Mouse (Mus musculus): ENCODE data around the gene Rnase12. TPM values are rescaled to one million over a fixed set of nuclear protein-coding genes. Genes with fewer than 3 reads are reported as not detected.
A peak's percentile ranks its signal among the peaks of the same experiment; 100 is the strongest.
"Not testable (repeated sequence)": the region's sequence is repeated elsewhere in the genome, so short reads cannot be mapped to it uniquely, and the experiment has no call there.

Rnase12 gene
- total RNA-seq, 2 experiments from 2014 or later: not detected

DNA sequence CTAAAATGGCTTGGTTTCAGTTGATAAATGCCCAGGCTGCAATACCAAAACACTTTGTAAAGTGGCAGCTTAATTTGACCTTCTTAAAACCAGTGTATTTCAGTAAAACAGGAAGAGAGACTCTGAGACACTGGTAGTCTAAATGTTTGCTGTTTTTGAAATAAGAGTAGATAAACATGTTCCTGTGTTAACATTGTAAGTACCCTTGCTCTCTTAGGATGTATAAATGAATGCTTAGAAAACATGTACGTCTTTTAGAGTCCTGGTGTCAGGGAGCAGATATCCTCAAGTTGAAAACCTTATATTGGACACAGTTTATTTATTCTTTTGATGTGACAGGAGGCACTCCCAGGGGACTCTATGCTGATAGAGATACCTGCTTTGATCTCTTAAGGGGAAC, 22.3 kb downstream of the Rnase12 start:
- DNase-seq (ENCODE audit: low spot score): no peak
- intact Hi-C loops (cut with DNase I): no loop called here

DNA sequence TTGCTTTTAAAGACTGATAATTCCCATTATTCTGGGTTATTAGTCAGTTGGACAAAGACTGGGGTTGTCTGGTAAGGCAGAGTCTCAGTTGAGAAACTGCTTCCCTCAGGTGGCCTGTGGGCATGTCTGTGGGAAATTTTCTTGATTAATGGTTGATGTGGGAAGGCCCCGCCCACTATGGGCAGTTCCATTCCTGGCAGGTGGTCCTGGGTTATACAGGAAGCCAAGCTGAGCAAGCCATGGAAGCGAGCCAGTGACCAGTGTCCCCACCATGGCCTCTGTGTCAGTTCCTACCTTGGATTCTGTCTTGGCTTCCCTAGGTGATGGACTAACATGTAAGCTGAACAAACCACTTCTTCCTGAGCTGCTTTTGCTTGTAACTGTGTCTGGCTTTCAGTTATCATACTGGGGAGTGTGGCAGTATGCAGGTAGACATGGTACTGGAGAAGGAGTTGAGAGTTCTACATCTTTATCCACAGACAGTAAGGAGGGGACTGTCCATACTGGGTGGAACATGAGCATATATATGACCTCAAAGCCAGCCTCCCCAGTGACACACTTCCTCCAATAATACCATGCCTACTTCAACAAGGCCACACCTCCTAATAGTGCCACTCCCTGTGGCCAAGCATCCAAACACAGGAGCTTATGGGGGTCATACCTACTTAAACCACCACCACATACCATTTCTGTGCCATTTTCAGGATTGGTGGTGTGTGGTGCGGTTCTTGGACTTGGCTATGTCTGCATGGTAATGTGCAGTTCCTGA, 29.9 kb downstream of the Rnase12 start:
- no peak for DNase-seq (ENCODE audit: low spot score)
- intact Hi-C loops (cut with DNase I): loop anchor here (5.0 kb wide), 2 partner anchors 50 to 70 kb away; no protein-coding TSS in a partner anchor

GRCm38 (mm10) chr14:51026391-51027133, 30.9 kb downstream of the Rnase12 start:
- no peak for DNase-seq (ENCODE audit: low spot score)
- intact Hi-C loops (cut with DNase I): loop anchor here (1.0 to 5.0 kb wide), 3 partner anchors 34 to 71 kb away; no protein-coding TSS in a partner anchor

DNA sequence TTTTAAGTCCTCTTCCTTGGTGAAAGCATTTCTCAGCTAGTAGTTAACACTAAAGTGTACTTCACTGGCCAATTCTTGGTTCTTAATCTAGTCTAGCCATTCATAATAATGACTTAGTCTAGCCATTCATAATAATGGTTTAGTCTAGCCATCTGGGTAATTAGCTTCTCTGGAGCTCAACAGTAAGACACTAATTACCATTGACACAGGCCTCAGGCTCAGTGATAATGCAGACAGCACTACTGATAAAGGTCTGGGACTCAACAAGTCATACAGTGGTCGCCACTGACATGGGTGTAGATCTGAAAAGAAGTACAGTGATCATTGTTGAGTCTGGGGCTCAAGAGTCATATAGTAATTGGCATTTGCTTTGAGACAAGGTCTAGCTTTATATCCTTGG, 32.6 kb downstream of the Rnase12 start:
- DNase-seq (ENCODE audit: low spot score): no peak
- intact Hi-C loops (cut with DNase I): loop anchor here (5.0 kb wide), 2 partner anchors 48 to 72 kb away; no protein-coding TSS in a partner anchor

DNA sequence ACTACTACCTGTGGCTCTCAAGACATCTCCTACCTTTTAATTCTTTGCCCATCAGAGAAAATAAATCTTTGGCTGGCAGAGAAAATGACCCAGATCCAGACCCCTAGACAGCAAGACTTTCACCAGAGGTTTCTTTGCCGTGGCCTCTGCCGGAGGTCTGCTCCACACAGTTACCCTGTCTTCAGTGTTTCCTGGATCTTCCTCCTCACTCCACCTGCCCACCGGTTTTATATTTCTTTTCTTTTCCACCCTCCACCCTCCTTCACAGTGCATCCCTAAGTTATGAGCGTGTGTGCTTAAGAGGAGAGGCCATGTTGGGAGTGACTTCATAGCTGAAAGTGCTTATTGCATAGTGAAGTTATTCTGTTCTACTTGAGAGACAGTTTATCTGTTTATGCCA, 34.0 kb downstream of the Rnase12 start:
- intact Hi-C loops (cut with DNase I): no loop called here
- no peak for DNase-seq (ENCODE audit: low spot score)

GRCm38 (mm10) chr14:51017256-51017655, 40.2 kb downstream of the Rnase12 start:
- DNase-seq (ENCODE audit: low spot score): peak; percentile 29
- intact Hi-C loops (cut with DNase I): loop anchor here (5.0 kb wide), 1 partner anchor 85 kb away; the partner anchor contains the start of genes Pip4p1 and Pnp

DNA sequence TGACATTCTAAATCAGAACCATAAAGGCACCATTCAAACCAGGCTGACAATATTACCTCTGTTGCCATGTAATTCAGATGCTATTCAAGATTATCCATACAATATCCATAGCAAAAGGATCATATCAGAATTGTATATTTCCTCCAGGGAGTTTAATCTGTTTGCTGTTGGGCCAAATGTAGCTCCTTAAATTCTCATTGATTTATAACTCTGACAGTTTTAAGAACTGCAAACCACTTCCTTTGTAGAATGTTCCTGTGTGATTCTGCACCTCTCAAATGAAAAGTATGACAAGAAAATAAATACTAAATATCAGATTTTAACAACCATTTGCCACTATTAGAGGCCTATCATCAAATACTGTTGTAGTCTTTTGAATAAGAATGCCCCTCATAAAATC, 41.7 kb downstream of the Rnase12 start:
- intact Hi-C loops (cut with DNase I): loop anchor here (5.0 kb wide), 1 partner anchor 83 kb away; the partner anchor contains the start of genes Pip4p1 and Pnp
- DNase-seq (ENCODE audit: low spot score): no peak

- intact Hi-C loops (cut with DNase I): loop anchor here (5.0 kb wide), 2 partner anchors 72 to 82 kb away; partner anchors contain the start of genes Gm49342, Pip4p1 and Pnp
- DNase-seq (ENCODE audit: low spot score): not testable (repeated sequence)
These were observed 42.7 kb downstream of the Rnase12 start for GRCm38 (mm10) chr14:51014724-51015123.

DNA sequence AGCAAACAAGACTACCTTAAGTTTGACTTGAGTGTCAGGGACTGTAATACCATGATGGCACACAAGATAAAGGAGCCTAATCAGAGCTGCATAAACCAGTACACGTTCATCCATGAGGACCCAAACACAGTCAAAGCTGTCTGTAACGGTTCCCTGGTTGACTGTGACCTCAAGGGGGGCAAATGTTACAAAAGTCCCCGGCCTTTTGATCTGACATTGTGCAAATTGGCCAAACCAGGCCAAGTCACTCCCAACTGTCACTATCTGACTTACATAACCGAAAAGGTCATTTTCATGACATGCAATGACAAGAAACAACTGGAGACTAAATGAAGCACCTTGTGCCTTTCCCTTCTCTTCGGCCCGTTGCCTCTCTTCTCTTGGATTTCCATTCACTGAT, 47.9 kb downstream of the Rnase12 start:
- intact Hi-C loops (cut with DNase I): loop anchor here (5.0 kb wide), 1 partner anchor 37 kb away; no protein-coding TSS in a partner anchor

GRCm38 (mm10) chr14:51008781-51009180, 48.7 kb downstream of the Rnase12 start:
- no peak for DNase-seq (ENCODE audit: low spot score)
- intact Hi-C loops (cut with DNase I): loop anchor here (5.0 kb wide), 1 partner anchor 36 kb away; no protein-coding TSS in a partner anchor

More for the DNA sequence above, 47.9 kb downstream of the Rnase12 start:
- DNase-seq (ENCODE audit: low spot score): no peak

DNA sequence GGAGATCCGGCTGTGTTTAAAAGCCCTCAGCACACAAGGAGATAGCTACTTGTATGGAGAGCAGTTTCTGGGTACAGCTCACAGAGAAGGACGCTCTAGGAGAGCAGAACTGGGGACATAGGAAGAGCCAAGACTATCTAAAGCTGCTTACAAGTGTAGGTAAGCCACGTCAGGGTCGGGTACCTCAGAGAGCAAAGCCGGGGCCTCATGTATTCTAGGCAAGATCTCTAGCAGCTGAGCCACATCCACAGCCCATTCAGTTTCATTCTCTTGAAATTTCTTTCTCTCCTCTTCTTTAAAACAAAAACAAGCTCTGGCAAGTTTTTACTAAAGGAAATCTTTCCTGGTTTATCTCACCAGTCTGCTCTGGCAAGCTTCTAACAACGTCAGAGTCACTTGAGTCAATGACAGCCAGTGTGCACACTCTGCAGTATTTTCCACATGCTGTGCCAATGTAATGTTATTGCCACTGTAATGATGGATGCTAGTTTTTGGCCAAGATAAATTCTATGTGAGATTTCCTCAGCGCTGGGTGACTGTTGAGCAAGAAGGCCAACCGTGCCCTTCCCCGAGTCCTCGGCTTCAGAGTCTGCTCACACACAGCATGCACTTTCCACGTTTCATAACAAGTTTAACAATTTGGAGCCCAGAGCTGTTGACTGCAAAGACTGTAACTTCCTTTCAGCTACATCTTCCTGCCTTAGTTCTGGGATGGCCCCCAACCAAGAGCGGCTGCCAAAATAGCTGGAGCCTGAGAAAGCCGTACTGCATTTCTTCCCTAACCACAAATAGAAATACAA, 49.3 kb downstream of the Rnase12 start:
- DNase-seq (ENCODE audit: low spot score): peak; percentile 76
- intact Hi-C loops (cut with DNase I): loop anchor here (5.0 kb wide), 1 partner anchor 36 kb away; no protein-coding TSS in a partner anchor

GRCm38 (mm10) chr14:51007152-51007801, 50.2 kb downstream of the Rnase12 start, which contains the start of gene Rnase10:
TSS of gene Rnase10 (plus strand) at chr14:51007751.
- intact Hi-C loops (cut with DNase I): loop anchor here (5.0 kb wide), 1 partner anchor 35 kb away; no protein-coding TSS in a partner anchor
- no peak for DNase-seq (ENCODE audit: low spot score)

Other genes with a start within 250 kb of the Rnase12 start
- gene Ccnb1ip1, start 249.9 kb downstream of the Rnase12 start, total RNA-seq (2021): under 1 TPM in 1 of 2 experiments, not detected in 1; 0.39 TPM
- 10 to 100 TPM; 13.4 to 16.0 TPM for gene Parp2, start 249.8 kb downstream of the Rnase12 start, total RNA-seq (2021)
- gene Tep1, start 187.1 kb downstream of the Rnase12 start, total RNA-seq (2021): 10 to 100 TPM in 1 of 2 experiments, 1 to 10 TPM in 1; 9.3 to 10.2 TPM
- 10 to 100 TPM; 21.5 to 32.5 TPM for gene Klhl33, start 160.2 kb downstream of the Rnase12 start, total RNA-seq (2021)
- 10 to 100 TPM; 66.1 to 70.3 TPM for gene Osgep, start 132.8 kb downstream of the Rnase12 start, total RNA-seq (2021)
- gene Apex1, start 132.7 kb downstream of the Rnase12 start, total RNA-seq (2021): 10 to 100 TPM; 22.6 to 23.2 TPM
- gene Pip4p1, start 126.8 kb downstream of the Rnase12 start, total RNA-seq (2021): 10 to 100 TPM; 21.1 to 23.6 TPM
- gene Pnp, start 126.6 kb downstream of the Rnase12 start, total RNA-seq (2021): 10 to 100 TPM; 12.2 to 13.5 TPM
- 10 to 100 TPM; 12.6 TPM for gene Gm49342, start 113.1 kb downstream of the Rnase12 start, total RNA-seq (2021)
- gene Pnp2, start 101.7 kb downstream of the Rnase12 start, total RNA-seq (2021): under 1 TPM; 0.61 to 0.75 TPM
- gene Rnase10, start 49.9 kb downstream of the Rnase12 start, total RNA-seq (2021): under 1 TPM in 1 of 2 experiments, not detected in 1; 0.39 TPM
- not detected for gene Rnase9, start 15.8 kb downstream of the Rnase12 start, total RNA-seq (2021)
- gene Rnase11, start 7.5 kb downstream of the Rnase12 start, total RNA-seq (2021): not detected
- gene Olfr750, start 16.8 kb upstream of the Rnase12 start, total RNA-seq (2021): not detected
- 10 to 100 TPM; 50.0 to 53.8 TPM for gene Rnase4, start 33.4 kb upstream of the Rnase12 start, total RNA-seq (2021)
- gene Ang, start 33.5 kb upstream of the Rnase12 start, total RNA-seq (2021): 1 to 10 TPM; 6.2 to 7.7 TPM
- not detected for gene Eddm3b, start 56.8 kb upstream of the Rnase12 start, total RNA-seq (2021)
- gene Rnase6, start 66.2 kb upstream of the Rnase12 start, total RNA-seq (2021): under 1 TPM in 1 of 2 experiments, not detected in 1; 0.73 TPM
- gene Rnase1, start 89.1 kb upstream of the Rnase12 start, total RNA-seq (2021): under 1 TPM; 0.52 to 0.53 TPM
- not detected for gene Rnase2b, start 104.6 kb upstream of the Rnase12 start, total RNA-seq (2021)
- not detected for gene Ang2, start 141.5 kb upstream of the Rnase12 start, total RNA-seq (2021)
- gene Ear14, start 145.7 kb upstream of the Rnase12 start, total RNA-seq (2021): not detected
- not detected for gene Rnase2a, start 198.5 kb upstream of the Rnase12 start, total RNA-seq (2021)